Mouse (Mus musculus): ENCODE measurements around the gene Npff. TPM values are rescaled to one million over a fixed set of nuclear protein-coding genes. Genes with fewer than 3 reads are reported as not detected.

The Npff gene
- 1.5 and 2.4 TPM in 2 replicates for polyA plus RNA-seq (2016; fragmentation: Nextera tagmentation; extraction: Ambion mirVana)

DNA sequence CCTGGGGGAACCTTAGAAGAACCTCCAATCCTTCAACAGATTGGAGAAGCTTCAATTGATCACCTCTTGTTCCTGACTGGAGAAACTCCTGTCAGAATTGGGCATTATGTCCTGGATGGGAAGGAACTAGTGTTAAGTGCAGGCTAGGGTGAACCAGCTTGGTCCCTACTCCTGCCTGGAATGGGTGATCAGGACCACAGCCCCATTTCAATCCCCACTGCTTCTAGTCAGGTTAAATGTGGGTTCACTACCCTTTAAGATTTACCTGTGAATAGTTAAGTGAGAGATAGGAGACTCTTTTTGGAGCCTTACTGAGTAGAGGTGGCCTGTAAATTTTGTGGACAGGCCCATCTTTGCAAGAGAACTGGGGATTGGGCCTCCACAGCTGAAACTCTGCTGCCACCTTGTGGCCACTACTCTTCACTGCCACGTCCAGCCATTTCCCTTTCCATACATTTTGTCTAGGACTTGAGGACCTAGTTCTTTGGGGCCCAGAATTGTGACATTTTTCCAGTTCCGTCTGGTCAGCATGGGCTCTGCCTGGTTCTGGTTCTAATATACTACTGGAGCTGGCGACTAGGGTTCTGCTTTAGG lies at the start of gene Npff:
Gene Npff, minus strand, starts transcription at position 51 of the 594 bp plus-strand sequence.
- DNase-seq (ENCODE audit: low spot score), result peak; percentile 79

DNA sequence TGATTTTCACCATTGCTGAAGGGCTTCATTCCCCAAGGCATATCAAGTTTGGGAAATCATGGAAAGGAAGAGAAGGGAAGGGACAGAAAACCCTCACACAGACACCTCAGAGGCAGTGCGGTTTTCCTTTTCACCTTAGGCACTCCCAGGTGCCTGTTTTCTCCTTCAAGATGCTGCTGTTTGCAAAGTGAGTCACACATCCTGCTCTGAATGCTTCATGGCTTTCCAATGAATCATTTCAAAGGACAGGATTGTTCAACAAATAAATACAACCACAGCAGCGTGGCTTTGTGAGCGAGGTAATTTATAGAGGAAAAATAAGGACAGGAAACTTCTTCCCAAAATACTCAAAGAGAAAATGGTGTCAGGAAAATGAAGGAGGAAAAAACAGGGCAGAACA lies 47.3 kb upstream of the Npff start:
- Histone ChIP-seq H3K36me3 (no peaks in the 10 kb centered on the region), H3K9me3 (no peaks in the 10 kb centered on the region), H3K4me3 (no peak overlapping the region), H3K4me1 (replicated peaks) (peaks cover 3% of the 10 kb centered on the region; the same call in 1 of the 2 replicates), H3K27ac (no peak overlapping the region), H3K27me3 (ENCODE audit: insufficient read depth, poor library complexity, severe bottlenecking) (no peaks in the 10 kb centered on the region)
- 80% methylated on average over 3 of the region's 3 CpGs for WGBS
- DNase-seq (ENCODE audit: low spot score), result no peak

More for the DNA sequence above, at the start of gene Npff:
- no peak within 1 kb of the TSS for H3K4me3 ChIP-seq
- peaks cover 77% of the 10 kb centered on the region for H3K36me3 ChIP-seq
- H3K9me3 ChIP-seq, result no peaks in the 10 kb centered on the region
- H3K27ac ChIP-seq, result no peak within 1 kb of the TSS
- H3K4me1 ChIP-seq (replicated peaks), result peaks cover 9% of the 10 kb centered on the region
- H3K27me3 ChIP-seq (ENCODE audit: insufficient read depth, poor library complexity, severe bottlenecking), result no peaks in the 10 kb centered on the region
- WGBS, result 6% methylated on average over 3 of the region's 3 CpGs

DNA sequence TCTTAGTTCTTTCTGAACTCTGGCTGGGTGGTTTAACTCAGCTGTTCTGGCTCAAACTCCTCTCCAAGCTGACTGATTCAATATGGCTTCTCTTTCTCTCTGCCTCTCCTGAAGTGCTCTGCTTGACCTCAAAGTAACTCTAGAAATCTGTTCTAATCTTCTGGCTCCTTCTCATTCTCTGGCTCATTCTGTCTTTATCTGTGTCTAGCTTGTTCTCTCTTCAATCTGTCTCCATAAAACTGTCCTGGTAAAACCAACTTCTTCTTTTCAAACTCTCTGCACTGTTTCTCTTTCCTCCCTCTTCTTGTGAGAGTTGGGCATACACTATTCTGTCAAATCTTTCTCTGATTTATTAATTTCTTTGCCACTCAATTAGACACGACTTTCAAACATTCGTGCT lies 43.1 kb upstream of the Npff start:
- WGBS, result 86% methylated on average over 2 of the region's 2 CpGs
- no peaks in the 10 kb centered on the region for H3K27me3 ChIP-seq (ENCODE audit: insufficient read depth, poor library complexity, severe bottlenecking)
- H3K4me3 ChIP-seq, result no peak overlapping the region
- H3K9me3 ChIP-seq, result no peaks in the 10 kb centered on the region
- no peaks in the 10 kb centered on the region for H3K4me1 ChIP-seq (replicated peaks)
- DNase-seq (ENCODE audit: low spot score), result no peak
- 0 out of 2 replicates have a peak, but pooled peaks cover 5% of the 10 kb centered on the region for H3K36me3 ChIP-seq
- no peak overlapping the region for H3K27ac ChIP-seq

DNA sequence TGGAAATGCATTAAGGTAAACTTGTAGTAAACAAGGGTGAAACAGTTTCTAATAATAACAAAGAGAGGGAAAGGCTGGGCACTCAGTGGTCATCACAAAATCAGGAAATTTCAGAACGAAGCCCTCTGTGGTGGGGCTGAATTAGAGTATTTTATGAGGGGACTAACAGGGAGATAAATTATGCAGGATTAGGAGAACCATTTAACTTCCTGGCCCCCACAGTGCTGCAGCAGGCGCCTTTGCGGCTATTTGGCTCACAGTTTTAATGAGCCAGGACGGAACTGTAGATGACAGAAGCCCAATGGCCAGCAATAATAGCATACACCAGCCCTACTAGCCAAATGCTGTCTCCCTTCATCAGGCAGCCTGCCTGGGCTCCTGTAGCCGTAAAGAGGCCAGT lies 38.9 kb upstream of the Npff start:
- no peaks in the 10 kb centered on the region for H3K27me3 ChIP-seq (ENCODE audit: insufficient read depth, poor library complexity, severe bottlenecking)
- H3K36me3 ChIP-seq, result peaks cover 22% of the 10 kb centered on the region
- no peak overlapping the region for H3K4me3 ChIP-seq
- no peaks in the 10 kb centered on the region for H3K4me1 ChIP-seq (replicated peaks)
- 88% methylated on average over 5 of the region's 5 CpGs for WGBS
- H3K9me3 ChIP-seq, result no peaks in the 10 kb centered on the region
- H3K27ac ChIP-seq, result no peak overlapping the region
- DNase-seq (ENCODE audit: low spot score), result no peak

DNA sequence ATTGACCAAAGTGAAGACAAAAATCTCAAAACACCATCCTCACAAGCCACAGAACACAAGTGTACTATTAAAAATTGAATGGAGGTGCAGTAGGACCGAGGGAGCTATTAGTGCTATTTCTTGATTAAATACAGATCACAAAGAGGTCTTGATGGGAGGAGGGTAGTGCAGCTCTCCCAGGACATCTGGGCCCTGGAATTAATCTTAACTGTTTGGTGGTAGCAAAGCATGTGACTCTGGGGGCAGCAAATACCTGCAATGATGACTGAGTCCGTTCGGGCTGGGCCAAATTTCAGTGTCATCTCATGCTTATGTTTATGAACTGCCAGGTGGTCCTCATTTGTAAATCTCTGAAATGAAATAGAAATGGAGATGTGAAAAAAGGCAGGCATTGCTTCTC lies 38.3 kb upstream of the Npff start:
- H3K4me3 ChIP-seq, result no peak overlapping the region
- no peaks in the 10 kb centered on the region for H3K9me3 ChIP-seq
- no peaks in the 10 kb centered on the region for H3K4me1 ChIP-seq (replicated peaks)
- no peaks in the 10 kb centered on the region for H3K27me3 ChIP-seq (ENCODE audit: insufficient read depth, poor library complexity, severe bottlenecking)
- 93% methylated on average over 3 of the region's 3 CpGs for WGBS
- no peak for DNase-seq (ENCODE audit: low spot score)
- H3K36me3 ChIP-seq, result peaks cover 22% of the 10 kb centered on the region
- no peak overlapping the region for H3K27ac ChIP-seq

DNA sequence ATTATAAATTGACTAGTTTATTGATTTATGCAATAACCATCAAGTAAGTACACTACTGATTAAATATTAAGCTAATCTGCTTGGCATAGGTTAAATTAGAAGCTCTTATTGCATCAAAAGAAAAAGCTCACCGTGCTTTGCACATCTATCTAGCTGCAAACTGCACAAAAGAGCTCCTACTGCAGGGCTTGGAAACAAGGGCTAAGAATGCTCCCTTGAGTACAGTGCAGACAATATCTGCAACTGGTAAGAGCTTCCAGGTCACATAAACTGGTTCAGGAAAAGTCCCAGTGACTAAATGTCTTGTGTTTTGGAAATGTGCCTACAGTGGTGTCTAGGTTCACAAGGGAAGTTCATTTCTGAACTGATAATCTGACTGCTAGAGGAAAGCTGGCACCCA lies 37.7 kb upstream of the Npff start:
- Histone ChIP-seq H3K9me3 (no peaks in the 10 kb centered on the region), H3K4me3 (no peak overlapping the region), H3K27ac (no peak overlapping the region), H3K27me3 (ENCODE audit: insufficient read depth, poor library complexity, severe bottlenecking) (no peaks in the 10 kb centered on the region), H3K36me3 (peaks cover 22% of the 10 kb centered on the region), H3K4me1 (replicated peaks) (no peaks in the 10 kb centered on the region)
- DNase-seq (ENCODE audit: low spot score), result no peak
- WGBS, result 98% methylated on average over 1 of the region's 1 CpGs

DNA sequence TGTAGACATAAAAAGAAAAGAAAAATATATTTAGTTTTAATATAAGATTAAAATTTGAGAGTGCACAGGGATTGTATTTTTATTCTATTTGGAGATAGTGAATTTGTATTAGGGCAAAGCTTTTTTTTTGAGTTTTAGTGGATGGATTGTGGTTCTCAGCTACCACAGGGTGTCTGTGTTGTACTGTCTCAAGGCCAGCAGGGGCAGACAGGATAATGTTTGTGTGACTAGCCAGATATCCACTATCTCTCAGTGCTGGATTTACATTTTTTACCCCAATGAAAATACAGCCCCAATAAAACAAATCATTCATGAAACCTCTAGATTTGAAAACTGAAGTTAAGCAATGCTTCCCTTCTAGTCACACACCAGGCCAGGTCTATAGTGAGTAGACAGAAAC lies 32.8 kb upstream of the Npff start:
- Histone ChIP-seq H3K27ac (no peak overlapping the region), H3K9me3 (no peaks in the 10 kb centered on the region), H3K36me3 (peaks cover 53% of the 10 kb centered on the region), H3K4me1 (replicated peaks) (no peaks in the 10 kb centered on the region), H3K4me3 (no peak overlapping the region), H3K27me3 (ENCODE audit: insufficient read depth, poor library complexity, severe bottlenecking) (no peaks in the 10 kb centered on the region)
- no peak for DNase-seq (ENCODE audit: low spot score)

DNA sequence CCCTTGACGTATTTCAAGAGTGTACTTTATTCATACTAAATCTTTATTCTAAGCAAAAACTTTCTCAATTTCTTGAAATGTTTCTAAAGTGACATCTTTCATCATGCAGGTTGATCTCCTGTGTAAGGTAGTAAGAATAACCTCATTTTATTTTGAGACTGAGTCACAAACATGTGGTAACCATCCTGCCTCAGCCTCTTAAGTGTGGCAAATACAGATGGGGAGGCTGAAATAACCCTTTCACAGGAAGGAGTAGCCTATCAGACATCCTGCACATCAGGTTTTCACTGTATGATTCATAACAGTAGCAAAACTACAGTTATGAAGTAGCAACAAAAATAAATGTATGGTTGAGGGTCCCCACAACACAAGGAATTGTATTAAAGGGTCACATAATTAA lies 30.8 kb upstream of the Npff start:
- H3K27ac ChIP-seq, result no peak overlapping the region
- no peaks in the 10 kb centered on the region for H3K4me1 ChIP-seq (replicated peaks)
- no peaks in the 10 kb centered on the region for H3K9me3 ChIP-seq
- H3K36me3 ChIP-seq, result peaks cover 63% of the 10 kb centered on the region
- H3K4me3 ChIP-seq, result no peak overlapping the region
- WGBS, result 94% methylated on average over 1 of the region's 1 CpGs
- no peaks in the 10 kb centered on the region for H3K27me3 ChIP-seq (ENCODE audit: insufficient read depth, poor library complexity, severe bottlenecking)
- DNase-seq (ENCODE audit: low spot score), result no peak

DNA sequence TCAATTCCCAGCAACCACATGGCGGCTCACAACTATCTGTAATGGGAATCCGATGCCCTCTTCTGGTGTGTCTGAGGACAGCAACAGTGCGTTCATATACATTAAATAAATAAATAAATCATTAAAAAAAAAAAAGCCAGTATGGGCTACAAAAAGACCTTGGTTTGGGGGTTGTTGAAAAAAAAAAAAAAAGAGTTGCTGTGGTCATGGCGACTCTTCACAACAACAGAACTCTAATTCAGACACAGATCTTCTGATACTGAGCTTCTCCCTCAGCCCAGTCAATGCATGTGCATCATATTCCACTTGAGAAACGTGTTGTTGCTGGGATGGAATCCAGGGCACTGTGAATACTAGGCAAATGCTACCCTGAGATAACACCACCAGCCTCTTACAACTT lies 27.9 kb upstream of the Npff start:
- no peaks in the 10 kb centered on the region for H3K4me1 ChIP-seq (replicated peaks)
- 93% methylated on average over 5 of the region's 5 CpGs for WGBS
- no peak overlapping the region for H3K27ac ChIP-seq
- no peak overlapping the region for H3K4me3 ChIP-seq
- no peaks in the 10 kb centered on the region for H3K9me3 ChIP-seq
- H3K36me3 ChIP-seq, result peaks cover 72% of the 10 kb centered on the region
- no peaks in the 10 kb centered on the region for H3K27me3 ChIP-seq (ENCODE audit: insufficient read depth, poor library complexity, severe bottlenecking)
- no peak for DNase-seq (ENCODE audit: low spot score)

DNA sequence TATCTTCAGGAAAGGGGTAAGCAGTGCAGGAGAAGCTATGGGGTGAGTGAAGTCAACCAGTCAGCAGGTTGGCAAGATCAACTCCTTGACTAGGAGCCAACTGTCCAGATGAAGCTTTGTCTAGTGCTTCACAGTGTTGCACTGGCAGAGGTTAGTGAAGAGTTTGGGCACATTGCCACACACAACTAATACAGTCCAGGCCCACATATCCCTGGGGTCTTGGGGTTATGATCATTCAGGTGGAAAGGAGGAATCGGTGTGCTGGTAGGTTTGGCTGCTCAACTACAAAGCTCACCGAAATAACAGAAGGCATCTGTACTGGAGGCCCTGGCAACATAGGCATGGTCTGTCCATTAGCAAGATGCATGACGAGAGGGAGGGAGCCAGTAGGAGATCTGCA lies 22.7 kb upstream of the Npff start:
- no peak overlapping the region for H3K27ac ChIP-seq
- no peaks in the 10 kb centered on the region for H3K27me3 ChIP-seq (ENCODE audit: insufficient read depth, poor library complexity, severe bottlenecking)
- no peaks in the 10 kb centered on the region for H3K4me1 ChIP-seq (replicated peaks)
- 96% methylated on average over 3 of the region's 3 CpGs for WGBS
- no peak overlapping the region for H3K4me3 ChIP-seq
- no peaks in the 10 kb centered on the region for H3K9me3 ChIP-seq
- peaks cover 78% of the 10 kb centered on the region for H3K36me3 ChIP-seq
- no peak for DNase-seq (ENCODE audit: low spot score)

DNA sequence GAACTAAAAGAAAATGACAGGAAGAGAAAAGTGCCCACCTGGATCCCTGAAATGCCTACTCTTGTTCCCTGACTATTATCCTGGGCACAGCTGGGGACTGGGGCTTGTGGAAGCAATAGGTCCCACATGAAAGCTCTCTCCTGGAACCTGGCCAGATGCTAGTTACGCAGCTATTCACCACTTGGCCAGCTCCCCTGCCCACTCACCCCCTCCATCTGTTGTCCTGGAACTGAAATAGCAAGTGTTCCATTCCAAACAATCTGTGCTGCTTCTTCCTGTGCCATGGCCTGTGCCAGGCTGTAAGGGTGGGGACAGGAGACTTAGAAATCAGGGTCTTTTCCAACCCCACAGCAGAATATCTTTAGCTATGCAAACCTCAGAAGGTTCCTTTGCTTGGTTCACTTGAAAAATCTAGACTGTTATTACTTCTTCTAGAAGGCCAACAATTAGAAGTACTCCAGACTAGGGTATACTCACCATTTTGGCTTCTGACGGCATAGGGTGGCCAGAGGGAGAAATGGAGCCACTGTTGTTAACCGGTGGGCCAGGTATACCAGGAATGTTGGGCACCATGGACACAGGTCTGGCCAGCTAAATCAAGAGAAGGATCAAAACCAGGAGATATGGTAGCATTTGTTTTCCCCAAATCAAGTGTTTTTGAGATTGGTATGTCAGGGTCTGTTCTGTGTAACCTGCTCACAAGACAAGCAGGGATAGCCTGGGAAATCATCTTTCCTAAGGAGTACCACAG lies 22.1 kb upstream of the Npff start:
- no peak for DNase-seq (ENCODE audit: low spot score)
- 92% methylated on average over 3 of the region's 3 CpGs for WGBS
- H3K9me3 ChIP-seq, result no peaks in the 10 kb centered on the region
- peaks cover 78% of the 10 kb centered on the region for H3K36me3 ChIP-seq
- no peaks in the 10 kb centered on the region for H3K27me3 ChIP-seq (ENCODE audit: insufficient read depth, poor library complexity, severe bottlenecking)
- H3K4me1 ChIP-seq (replicated peaks), result no peaks in the 10 kb centered on the region
- H3K4me3 ChIP-seq, result no peak overlapping the region
- no peak overlapping the region for H3K27ac ChIP-seq

DNA sequence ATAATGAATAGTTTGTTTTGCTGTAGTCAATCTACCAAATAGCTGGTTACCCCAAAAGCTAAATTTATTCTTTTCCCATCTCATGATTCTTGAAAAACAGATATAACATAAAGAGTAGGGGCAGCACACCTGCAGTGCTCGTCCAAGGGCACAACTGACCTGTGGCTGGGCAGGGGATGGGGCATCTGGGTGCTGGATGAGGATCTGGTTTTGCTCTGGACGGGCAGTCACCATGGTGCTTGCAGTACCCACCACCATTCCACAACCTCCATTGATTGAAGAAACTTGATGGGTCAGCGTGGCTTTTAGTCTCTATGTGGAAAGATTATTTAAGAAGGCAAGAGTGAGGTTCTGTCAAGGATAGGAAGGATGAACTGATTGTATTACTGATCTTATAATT lies 21.5 kb upstream of the Npff start:
- WGBS, result 90% methylated on average over 3 of the region's 3 CpGs
- Histone ChIP-seq H3K36me3 (peaks cover 77% of the 10 kb centered on the region), H3K27me3 (ENCODE audit: insufficient read depth, poor library complexity, severe bottlenecking) (no peaks in the 10 kb centered on the region), H3K4me3 (no peak overlapping the region), H3K27ac (no peak overlapping the region), H3K4me1 (replicated peaks) (no peaks in the 10 kb centered on the region), H3K9me3 (no peaks in the 10 kb centered on the region)
- DNase-seq (ENCODE audit: low spot score), result no peak

DNA sequence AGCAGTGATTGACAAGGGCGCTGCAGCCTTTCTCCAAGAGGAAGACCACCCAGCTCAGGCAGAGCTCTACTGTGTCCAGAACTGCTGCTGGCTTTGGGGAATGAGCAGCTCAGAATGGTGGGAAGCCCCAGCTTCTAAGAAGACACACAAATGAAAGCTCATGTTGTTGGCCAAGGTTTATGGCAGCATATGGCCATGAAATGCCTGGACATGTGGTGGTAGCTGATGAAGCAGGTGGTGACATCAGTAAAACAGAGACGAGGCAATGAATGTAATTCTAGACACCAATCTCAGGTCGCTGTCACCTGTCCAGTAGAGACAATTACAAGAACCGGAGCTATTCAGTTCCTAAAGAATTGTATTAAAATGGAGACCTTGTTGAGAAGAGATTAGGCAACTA lies 20.1 kb upstream of the Npff start:
- H3K36me3 ChIP-seq, result peaks cover 85% of the 10 kb centered on the region
- no peak for DNase-seq (ENCODE audit: low spot score)
- WGBS, result 92% methylated on average over 4 of the region's 4 CpGs

More for the DNA sequence above, 20.1 kb upstream of the Npff start:
- no peak overlapping the region for H3K4me3 ChIP-seq
- no peaks in the 10 kb centered on the region for H3K9me3 ChIP-seq
- no peak overlapping the region for H3K27ac ChIP-seq
- no peaks in the 10 kb centered on the region for H3K4me1 ChIP-seq (replicated peaks)
- no peaks in the 10 kb centered on the region for H3K27me3 ChIP-seq (ENCODE audit: insufficient read depth, poor library complexity, severe bottlenecking)

Measured in hindbrain, embryonic 10.5 days (tissue).